9 mouse cellular contexts compared by ENCODE assay signal in the genomic region with DNA sequence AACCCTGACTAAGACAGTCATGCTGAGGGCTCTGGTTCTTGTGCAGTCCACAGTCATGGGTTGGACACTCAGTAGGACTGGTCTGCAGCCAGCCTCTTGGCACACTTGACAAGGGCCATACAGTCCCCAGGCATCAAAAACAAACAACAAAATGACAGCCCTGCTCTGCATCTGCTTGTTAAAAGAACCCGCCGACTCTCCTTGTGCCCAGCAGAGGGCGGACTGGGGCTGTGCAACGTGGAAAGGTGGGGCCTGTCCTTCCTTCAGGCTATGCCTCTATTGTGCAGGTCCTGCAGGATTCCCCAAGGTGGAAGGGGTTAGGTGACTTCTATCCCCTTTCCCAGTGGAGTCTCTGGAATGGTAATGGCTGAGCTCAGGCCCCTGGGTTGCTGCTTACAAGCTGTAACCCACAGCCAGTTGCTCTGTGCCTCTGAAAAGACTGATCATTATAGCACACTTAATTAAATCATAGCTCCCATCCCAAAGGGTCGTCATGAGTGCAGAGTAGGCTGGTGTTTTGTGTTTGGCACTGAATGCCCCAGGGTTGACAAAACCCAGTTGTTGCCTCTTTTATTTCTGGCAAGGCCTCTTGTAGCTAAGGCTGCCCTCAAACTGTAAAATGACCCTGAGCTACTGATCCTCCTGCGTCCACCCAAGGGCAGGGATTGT. TPM values are rescaled to one million over a fixed set of nuclear protein-coding genes. Genes with fewer than 3 reads are reported as not detected.
A peak's percentile ranks its signal among the peaks of the same experiment; 100 is the strongest.
DNase-seq lines count a peak whose midpoint lies in the region; ATAC-seq and TF ChIP-seq lines count a peak whose summit lies in the region.
"Not testable (repeated sequence)": the region's sequence is repeated elsewhere in the genome, so short reads cannot be mapped to it uniquely, and the experiment has no call there.
"Had no signal": no experiment of that assay in that cellular context is flagged by ENCODE, and none has a peak within 500 bp of the region (broad histone marks: within the 10 kb centered on the region; RNA-seq: fewer than 3 reads in every experiment).

No protein-coding gene starts in this region.

- not testable (repeated sequence) for H3K4me1 ChIP-seq in hindbrain, postnatal 0 days (ENCODE audit: insufficient read depth, low read length)

- peak; percentile 77 for ATAC-seq in frontal cortex, adult (ENCODE audit: low TSS enrichment)
- peak; percentile 65; the same call in 1 of the 2 replicates for ATAC-seq in hindbrain, postnatal 0 days

- not testable (repeated sequence) for H3K4me3 ChIP-seq in hindbrain, postnatal 0 days (ENCODE audit: low read length)

- H3K9ac ChIP-seq in hindbrain, postnatal 0 days (replicated peaks; ENCODE audit: low read length) = not testable (repeated sequence)

- not testable (repeated sequence) for H3K4me2 ChIP-seq in hindbrain, postnatal 0 days (ENCODE audit: low read depth, low read length)

- WGBS in hindbrain, postnatal 0 days = 20% methylated on average over 6 of the region's 6 CpGs

- DNase-seq in Muller cell, postnatal 12 days (ENCODE audit: inconsistent ontology term) = peak; percentile 37
- peak; percentile 84 to 86 for DNase-seq in cerebellum, postnatal 10 days
- DNase-seq in hindbrain, postnatal 0 days (ENCODE audit: low spot score) = peak; percentile 69
- DNase-seq in layer of hippocampus, postnatal 36 days = peak; percentile 48 to 54
- peak; percentile 52 to 58 for DNase-seq in lung, postnatal 4 days
- peak; percentile 60 for DNase-seq in right cerebral cortex, adult 18-20 months
- DNase-seq in urinary bladder, postnatal 25 days (ENCODE audit: low spot score) = peak; percentile 55

- peak; percentile 85 for TF ChIP-seq CTCF in hindbrain, postnatal 0 days (IDR thresholded peaks at IDR 0.05; ENCODE audit: low read depth)

- not testable (repeated sequence) for H3K9me3 ChIP-seq in hindbrain, postnatal 0 days (ENCODE audit: low read length)

- not testable (repeated sequence) for H3K36me3 ChIP-seq in hindbrain, postnatal 0 days (ENCODE audit: insufficient read depth, low read length)

- H3K27ac ChIP-seq in hindbrain, postnatal 0 days = not testable (repeated sequence)

- not testable (repeated sequence) for H3K27me3 ChIP-seq in hindbrain, postnatal 0 days (ENCODE audit: insufficient read depth, low read length)

RNA-seq across cellular contexts. Expression of a gene that starts 21.7 kb away (rescaled TPM):
- 44.3 and 45.0 TPM in 2 replicates for total RNA-seq in hindbrain, postnatal 0 days (2014; rRNA removed)
- 36.1 TPM in 2 replicates for polyA plus RNA-seq in hindbrain, postnatal 0 days (2015; fragmentation: Nextera tagmentation; extraction: Ambion mirVana)
- 10 to 100 TPM; 48.7 to 52.6 TPM for total RNA-seq in layer of hippocampus, postnatal 36 days (2021)

RNA-seq across cellular contexts. Expression of a gene that starts 28.0 kb away (rescaled TPM):
- total RNA-seq in hindbrain, postnatal 0 days (2014; rRNA removed) = 0.52 and 0.61 TPM in 2 replicates
- polyA plus RNA-seq in hindbrain, postnatal 0 days (2015; fragmentation: Nextera tagmentation; extraction: Ambion mirVana) = 0.11 TPM in 1 of 2 replicates, not detected in the other
- total RNA-seq in layer of hippocampus, postnatal 36 days (2021) = 10 to 100 TPM; 17.6 to 19.3 TPM
- polyA plus RNA-seq: large intestine, adult 2 months had no signal

Comparison
In these comparisons a context has a peak if more than half of its experiments do, and no peak if none do; other contexts are left out.
1. RNA of a gene that starts 28.0 kb away (total RNA-seq): 17.6 to 19.3 TPM in layer of hippocampus, postnatal 36 days; 0.52 to 0.61 TPM in hindbrain, postnatal 0 days; every median in the first group is over 10 times any median in the second.
2. Peak in every context shown above with its lines, with median percentiles within 50 percentile points of each other: DNase-seq.